Mouse (Mus musculus) Muller cell, postnatal 12 days (primary cell): ENCODE data around the gene Prss57.

Experiments used
- DNase-seq: peaks from one replicate; pipeline ENCODE4 v3.0.0-alpha.2; 2015; ENCODE audit errors: inconsistent ontology term

Gene Prss57

GRCm38 (mm10) chr10:79807826-79808225, 17.1 kb upstream of the Prss57 start:
- DNase-seq: no peak

GRCm38 (mm10) chr10:79806972-79807371, 16.2 kb upstream of the Prss57 start:
- no peak for DNase-seq

GRCm38 (mm10) chr10:79806331-79806730, 15.6 kb upstream of the Prss57 start:
- no peak for DNase-seq

- no peak for DNase-seq
Measured at GRCm38 (mm10) chr10:79805636-79806035, 14.9 kb upstream of the Prss57 start.

GRCm38 (mm10) chr10:79803716-79804323, 13.1 kb upstream of the Prss57 start:
- DNase-seq: peak; percentile 74

- peak; percentile 96 for DNase-seq
Measured at GRCm38 (mm10) chr10:79802331-79802971, 11.7 kb upstream of the Prss57 start.

- no peak for DNase-seq
Measured at GRCm38 (mm10) chr10:79801837-79802236, 11.1 kb upstream of the Prss57 start.

- no peak for DNase-seq
Measured at GRCm38 (mm10) chr10:79800508-79800907, 9.7 kb upstream of the Prss57 start.

- no peak for DNase-seq
Measured at GRCm38 (mm10) chr10:79798289-79798928, 7.6 kb upstream of the Prss57 start.

- DNase-seq: no peak
Measured at GRCm38 (mm10) chr10:79797326-79797725, 6.6 kb upstream of the Prss57 start.

- DNase-seq: no peak
Measured at GRCm38 (mm10) chr10:79795905-79796304, 5.1 kb upstream of the Prss57 start.

- peak; percentile 77 for DNase-seq
Measured at GRCm38 (mm10) chr10:79794491-79794931, 3.8 kb upstream of the Prss57 start.

GRCm38 (mm10) chr10:79793738-79794490, 3.2 kb upstream of the Prss57 start:
- peak; percentile 58 for DNase-seq

- DNase-seq: peak; percentile 88
Measured at GRCm38 (mm10) chr10:79793051-79793737, 2.4 kb upstream of the Prss57 start, which contains the start of gene Palm. Gene Palm, plus strand, starts transcription at chr10:79793572.

- no peak for DNase-seq
Measured at GRCm38 (mm10) chr10:79792339-79793040, 1.7 kb upstream of the Prss57 start.

- no peak for DNase-seq
Measured at GRCm38 (mm10) chr10:79789581-79789980, 1.2 kb downstream of the Prss57 start.

GRCm38 (mm10) chr10:79788386-79789158, 2.2 kb downstream of the Prss57 start:
- peak; percentile 75 for DNase-seq

GRCm38 (mm10) chr10:79783920-79784800, 6.6 kb downstream of the Prss57 start:
- no peak for DNase-seq

- no peak for DNase-seq
Measured at GRCm38 (mm10) chr10:79783050-79783449, 7.7 kb downstream of the Prss57 start.
